Mouse (Mus musculus): ENCODE measurements around the gene Zfp292.
"Not testable (repeated sequence)": the region's sequence is repeated elsewhere in the genome, so short reads cannot be mapped to it uniquely, and the experiment has no call there.

Zfp292 gene

GRCm38 (mm10) chr4:34882818-34883217, at the start of gene Zfp292:
TSS of gene Zfp292 (minus strand) at chr4:34882960.
- DNase-seq (ENCODE audit: low read depth, low spot score) = peak; percentile 89

GRCm38 (mm10) chr4:34928386-34928785, 45.6 kb upstream of the Zfp292 start:
- not testable (repeated sequence) for DNase-seq (ENCODE audit: low read depth, low spot score)

- peak; percentile 37 for DNase-seq (ENCODE audit: low read depth, low spot score)
Observed at GRCm38 (mm10) chr4:34922177-34922870, 39.6 kb upstream of the Zfp292 start.

- no peak for DNase-seq (ENCODE audit: low read depth, low spot score)
Observed at GRCm38 (mm10) chr4:34917400-34917799, 34.6 kb upstream of the Zfp292 start.

GRCm38 (mm10) chr4:34912171-34912570, 29.4 kb upstream of the Zfp292 start:
- DNase-seq (ENCODE audit: low read depth, low spot score) = no peak

- DNase-seq (ENCODE audit: low read depth, low spot score) = no peak
Observed at GRCm38 (mm10) chr4:34911401-34911800, 28.6 kb upstream of the Zfp292 start.

- no peak for DNase-seq (ENCODE audit: low read depth, low spot score)
Observed at GRCm38 (mm10) chr4:34908127-34908526, 25.4 kb upstream of the Zfp292 start.

GRCm38 (mm10) chr4:34907026-34907425, 24.3 kb upstream of the Zfp292 start:
- DNase-seq (ENCODE audit: low read depth, low spot score) = no peak

GRCm38 (mm10) chr4:34906151-34906550, 23.4 kb upstream of the Zfp292 start:
- no peak for DNase-seq (ENCODE audit: low read depth, low spot score)

- DNase-seq (ENCODE audit: low read depth, low spot score) = no peak
Observed at GRCm38 (mm10) chr4:34905396-34905795, 22.6 kb upstream of the Zfp292 start.

GRCm38 (mm10) chr4:34901582-34901981, 18.8 kb upstream of the Zfp292 start:
- DNase-seq (ENCODE audit: low read depth, low spot score) = not testable (repeated sequence)

- no peak for DNase-seq (ENCODE audit: low read depth, low spot score)
Observed at GRCm38 (mm10) chr4:34901166-34901565, 18.4 kb upstream of the Zfp292 start.

GRCm38 (mm10) chr4:34900155-34900554, 17.4 kb upstream of the Zfp292 start:
- no peak for DNase-seq (ENCODE audit: low read depth, low spot score)

GRCm38 (mm10) chr4:34899322-34899721, 16.6 kb upstream of the Zfp292 start:
- no peak for DNase-seq (ENCODE audit: low read depth, low spot score)

- no peak for DNase-seq (ENCODE audit: low read depth, low spot score)
Observed at GRCm38 (mm10) chr4:34898497-34898896, 15.7 kb upstream of the Zfp292 start.

- DNase-seq (ENCODE audit: low read depth, low spot score) = no peak
Observed at GRCm38 (mm10) chr4:34893479-34893878, 10.7 kb upstream of the Zfp292 start, which contains the start of gene Cga. TSS of gene Cga (plus strand) at chr4:34893779.

GRCm38 (mm10) chr4:34889812-34890185, 7.0 kb upstream of the Zfp292 start:
- DNase-seq (ENCODE audit: low read depth, low spot score) = no peak

GRCm38 (mm10) chr4:34889101-34889811, 6.5 kb upstream of the Zfp292 start:
- no peak for DNase-seq (ENCODE audit: low read depth, low spot score)

GRCm38 (mm10) chr4:34887295-34887694, 4.5 kb upstream of the Zfp292 start:
- DNase-seq (ENCODE audit: low read depth, low spot score) = no peak

- DNase-seq (ENCODE audit: low read depth, low spot score) = peak; percentile 76
Observed at GRCm38 (mm10) chr4:34886490-34887111, 3.8 kb upstream of the Zfp292 start.

GRCm38 (mm10) chr4:34885631-34886351, 3.0 kb upstream of the Zfp292 start:
- no peak for DNase-seq (ENCODE audit: low read depth, low spot score)
